Mouse (Mus musculus) heart, adult 2 months (tissue): ENCODE data around the gene Nmnat2.

Experiments used
- CTCF ChIP-seq: fragments of 200-600 bp; IDR thresholded peaks from 2 replicates; pipeline ENCODE4 v1.8.1; 2022; ENCODE audit warnings: antibody characterized with exemption, mild to moderate bottlenecking, moderate library complexity
- EP300 ChIP-seq: fragments of 200-500 bp; IDR thresholded peaks from 2 replicates; pipeline ENCODE4 v1.6.1; 2011; ENCODE audit warnings: low read depth, low read length, control low read depth; ENCODE audit not compliant: insufficient read depth

GRCm38 (mm10) chr1:153000486-153001228, 45.9 kb downstream of the Nmnat2 start:
- TF ChIP-seq CTCF (no peak), EP300 (no peak)
